Comparison of ENCODE assay signal across 10 mouse cellular contexts in the genomic region with DNA sequence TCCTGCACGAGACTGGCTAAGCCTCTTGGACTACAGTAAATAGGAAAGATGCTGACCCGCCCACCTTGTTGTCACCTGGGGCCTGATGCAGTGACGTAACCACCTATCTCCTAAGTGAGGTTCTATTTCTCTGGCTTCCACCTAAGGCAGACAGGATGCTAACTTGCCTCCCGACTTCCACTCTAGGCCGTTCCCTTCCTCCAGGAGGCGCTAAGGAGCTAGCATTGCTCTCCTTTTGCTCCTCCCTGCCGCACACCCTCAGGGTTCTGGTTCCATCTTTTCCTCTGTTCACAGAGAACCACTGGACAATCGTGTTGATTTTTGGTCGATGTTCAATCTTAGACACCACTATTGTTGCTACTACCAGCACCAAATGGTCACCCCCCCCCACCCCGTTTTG. TPM values are rescaled to one million over a fixed set of nuclear protein-coding genes. Genes with fewer than 3 reads are reported as not detected.
DNase-seq lines count a peak whose midpoint lies in the region; ATAC-seq and TF ChIP-seq lines count a peak whose summit lies in the region.
"Had no signal": no experiment of that assay in that cellular context is flagged by ENCODE, and none has a peak within 500 bp of the region (broad histone marks: within the 10 kb centered on the region; RNA-seq: fewer than 3 reads in every experiment).

No protein-coding gene starts in this region.

- ATAC-seq in kidney, embryonic 15.5 days (replicated peaks; ENCODE audit: low FRiP score) = no peak
- ATAC-seq in embryonic facial prominence, embryonic 13.5 days (ENCODE audit: insufficient number of reproducible peaks, insufficient read depth, low FRiP score, low TSS enrichment, low read depth) = 0 out of 2 replicates have a peak, but pooled peaks have one; percentile 22

- no peak overlapping the region for H3K4me3 ChIP-seq in kidney, adult 2 months (ENCODE audit: insufficient read depth, low read depth, low read length)
- no peak overlapping the region for H3K4me3 ChIP-seq in kidney, embryonic 15.5 days (replicated peaks)
- no peak overlapping the region for H3K4me3 ChIP-seq in embryonic facial prominence, embryonic 13.5 days

- WGBS in kidney, adult 2 months = 58% methylated on average over 10 of the region's 10 CpGs
- 61% methylated on average over 10 of the region's 10 CpGs for WGBS in kidney, embryonic 15.5 days
- WGBS in embryonic facial prominence, embryonic 13.5 days = 41% methylated on average over 10 of the region's 10 CpGs

- H3K9ac ChIP-seq in kidney, embryonic 15.5 days = no peak overlapping the region
- no peak overlapping the region for H3K9ac ChIP-seq in embryonic facial prominence, embryonic 13.5 days

- H3K4me1 ChIP-seq in kidney, adult 2 months (ENCODE audit: control insufficient read depth, insufficient read depth, low read length) = 0 out of 2 replicates have a peak, but pooled peaks cover 2% of the 10 kb centered on the region
- H3K4me1 ChIP-seq in kidney, embryonic 15.5 days = 0 out of 2 replicates have a peak, but pooled peaks cover 7% of the 10 kb centered on the region
- no peaks in the 10 kb centered on the region for H3K4me1 ChIP-seq in embryonic facial prominence, embryonic 13.5 days

- no peak overlapping the region for H3K27ac ChIP-seq in kidney, adult 2 months (ENCODE audit: insufficient read depth, low read depth, low read length)
- no peak overlapping the region for H3K27ac ChIP-seq in kidney, embryonic 15.5 days
- H3K27ac ChIP-seq in embryonic facial prominence, embryonic 13.5 days = no peak overlapping the region
- H3K27ac ChIP-seq: macrophage had no signal

- DNase-seq in kidney, adult 2 months = no peak
- peak; percentile 67 for DNase-seq in 3T3-L1 (ENCODE audit: low read depth, low spot score)
- peak; percentile 40 to 51 for DNase-seq in B cell, adult 2 months
- DNase-seq in right cerebral cortex, postnatal 25 days = no peak
- DNase-seq in layer of hippocampus, postnatal 36 days = no peak
- DNase-seq: gastrocnemius, postnatal 25 days; right cerebral cortex, adult 18-20 months had no signal

- H3K36me3 ChIP-seq in kidney, adult 2 months (ENCODE audit: control insufficient read depth, insufficient read depth, low read length) = no peaks in the 10 kb centered on the region
- peaks cover 14% of the 10 kb centered on the region; the same call in 1 of the 2 replicates for H3K36me3 ChIP-seq in kidney, embryonic 15.5 days
- peaks cover 41% of the 10 kb centered on the region for H3K36me3 ChIP-seq in embryonic facial prominence, embryonic 13.5 days

- TF ChIP-seq CTCF in kidney, adult 2 months (conservative IDR thresholded peaks at IDR 0.05; ENCODE audit: insufficient read depth, insufficient read length, low read depth, low read length) = peak; percentile 60

- no peaks in the 10 kb centered on the region for H3K27me3 ChIP-seq in kidney, adult 2 months (replicated peaks; ENCODE audit: control insufficient read depth, insufficient read depth, low read length)
- no peaks in the 10 kb centered on the region for H3K27me3 ChIP-seq in kidney, embryonic 15.5 days
- no peaks in the 10 kb centered on the region for H3K27me3 ChIP-seq in embryonic facial prominence, embryonic 13.5 days

- no peak for TF ChIP-seq POLR2A in kidney, adult 2 months (IDR thresholded peaks at IDR 0.05; ENCODE audit: low read depth, low read length)

- H3K9me3 ChIP-seq in kidney, embryonic 15.5 days (replicated peaks) = no peaks in the 10 kb centered on the region
- no peaks in the 10 kb centered on the region for H3K9me3 ChIP-seq in embryonic facial prominence, embryonic 13.5 days

- H3K4me2 ChIP-seq in kidney, embryonic 15.5 days = no peak overlapping the region
- no peak overlapping the region for H3K4me2 ChIP-seq in embryonic facial prominence, embryonic 13.5 days

RNA-seq across cellular contexts. Expression of a gene that starts 8.6 kb away (rescaled TPM):
- polyA plus RNA-seq in kidney, adult 2 months (2012; rRNA removed) = 31.0 and 39.7 TPM in 2 replicates
- polyA plus RNA-seq in kidney, embryonic 15.5 days (2015; fragmentation: Nextera tagmentation; extraction: Ambion mirVana) = 14.5 and 17.4 TPM in 2 replicates
- 21.8 and 21.9 TPM in 2 replicates for polyA plus RNA-seq in embryonic facial prominence, embryonic 13.5 days (2015; fragmentation: Nextera tagmentation; extraction: Ambion mirVana)
- 10 to 100 TPM; 25.7 to 26.3 TPM for total RNA-seq in layer of hippocampus, postnatal 36 days (2021)

RNA-seq across cellular contexts. Expression of a gene that starts 36.2 kb away (rescaled TPM):
- 6.3 and 6.4 TPM in 2 replicates for polyA plus RNA-seq in kidney, adult 2 months (2012; rRNA removed)
- 5.0 and 5.4 TPM in 2 replicates for polyA plus RNA-seq in kidney, embryonic 15.5 days (2015; fragmentation: Nextera tagmentation; extraction: Ambion mirVana)
- polyA plus RNA-seq in embryonic facial prominence, embryonic 13.5 days (2015; fragmentation: Nextera tagmentation; extraction: Ambion mirVana) = 3.8 and 3.9 TPM in 2 replicates
- total RNA-seq in layer of hippocampus, postnatal 36 days (2021) = 1 to 10 TPM; 2.4 to 4.3 TPM

Comparison
In these comparisons a context has a peak if more than half of its experiments do, and no peak if none do; other contexts are left out.
1. DNase-seq: peak in 3T3-L1 (single experiment) and B cell, adult 2 months (2 of 2); none in kidney, adult 2 months (single experiment), right cerebral cortex, postnatal 25 days (single experiment) and layer of hippocampus, postnatal 36 days (0 of 2).